Mouse (Mus musculus): ENCODE data around the gene Skida1. TPM values are rescaled to one million over a fixed set of nuclear protein-coding genes. Genes with fewer than 3 reads are reported as not detected.
A peak's percentile ranks its signal among the peaks of the same experiment; 100 is the strongest.

Skida1 gene
- polyA plus RNA-seq, 1 experiment from 2014 or later = 6.0 TPM

DNA sequence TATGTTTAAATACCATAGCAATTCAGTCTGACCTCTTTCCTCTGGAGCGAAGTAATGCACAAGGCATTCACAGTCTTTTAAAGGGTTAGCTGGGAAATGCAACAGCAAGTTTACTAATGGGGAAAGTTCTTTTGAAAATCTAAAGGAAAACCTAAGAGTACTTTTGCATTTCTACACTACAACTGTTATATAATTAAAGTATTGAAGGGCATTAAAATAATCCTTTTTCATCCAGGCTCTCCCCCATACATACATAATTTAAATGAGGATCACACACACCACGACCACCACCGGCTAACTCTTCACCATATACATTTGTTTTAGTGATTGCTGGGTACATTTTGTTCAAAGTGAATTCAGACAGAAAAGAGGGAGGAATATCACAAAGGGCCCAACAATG, 3.7 kb upstream of the Skida1 start:
- Histone ChIP-seq H3K4me2 (no peak overlapping the region), H3K9me3 (replicated peaks; ENCODE audit: control insufficient read depth, low read length) (no peaks in the 10 kb centered on the region), H3K27me3 (ENCODE audit: control insufficient read depth, insufficient read depth, low read length) (no peaks in the 10 kb centered on the region), H3K27ac (ENCODE audit: low read depth, low read length) (no peak overlapping the region), H3K9ac (ENCODE audit: low read depth, low read length) (no peak overlapping the region), H3K4me3 (ENCODE audit: low read depth, low read length) (no peak overlapping the region), H3K4me1 (ENCODE audit: control insufficient read depth, insufficient read depth, low read length) (peaks cover 10% of the 10 kb centered on the region), H3K36me3 (ENCODE audit: control insufficient read depth, insufficient read depth, low read length) (no peaks in the 10 kb centered on the region)
- WGBS (ENCODE audit: insufficient replicate concordance) = 67% methylated on average over 3 of the region's 3 CpGs
- no peak for ATAC-seq (replicated peaks; ENCODE audit: insufficient number of reproducible peaks, low FRiP score, low TSS enrichment)

DNA sequence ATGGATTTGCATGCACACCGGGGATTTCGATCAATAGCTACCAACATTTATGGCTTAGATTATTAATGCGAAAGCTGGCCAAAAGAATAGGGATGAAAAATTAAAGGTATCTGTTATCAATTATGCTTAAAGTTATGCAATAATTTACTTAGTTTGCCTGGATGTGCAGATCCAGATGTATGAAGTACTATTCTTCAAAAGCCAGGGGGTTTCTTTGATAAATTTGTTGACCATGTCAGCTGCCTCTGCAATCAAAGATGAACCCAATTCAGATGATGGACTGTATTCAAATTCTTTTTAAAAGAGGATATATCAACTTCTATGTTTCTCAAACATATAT, 3.0 kb upstream of the Skida1 start:
- 62% methylated on average over 3 of the region's 3 CpGs for WGBS (ENCODE audit: insufficient replicate concordance)
- H3K36me3 ChIP-seq (ENCODE audit: control insufficient read depth, insufficient read depth, low read length) = no peaks in the 10 kb centered on the region
- ATAC-seq (replicated peaks; ENCODE audit: insufficient number of reproducible peaks, low FRiP score, low TSS enrichment) = no peak
- no peak overlapping the region for H3K27ac ChIP-seq (ENCODE audit: low read depth, low read length)
- H3K4me3 ChIP-seq (ENCODE audit: low read depth, low read length) = no peak overlapping the region
- no peaks in the 10 kb centered on the region for H3K9me3 ChIP-seq (replicated peaks; ENCODE audit: control insufficient read depth, low read length)
- no peaks in the 10 kb centered on the region for H3K27me3 ChIP-seq (ENCODE audit: control insufficient read depth, insufficient read depth, low read length)
- H3K4me1 ChIP-seq (ENCODE audit: control insufficient read depth, insufficient read depth, low read length) = peaks cover 10% of the 10 kb centered on the region
- peak overlapping the region; percentile 58; the same call in 1 of the 2 replicates for H3K9ac ChIP-seq (ENCODE audit: low read depth, low read length)
- peak overlapping the region; percentile 95 for H3K4me2 ChIP-seq

DNA sequence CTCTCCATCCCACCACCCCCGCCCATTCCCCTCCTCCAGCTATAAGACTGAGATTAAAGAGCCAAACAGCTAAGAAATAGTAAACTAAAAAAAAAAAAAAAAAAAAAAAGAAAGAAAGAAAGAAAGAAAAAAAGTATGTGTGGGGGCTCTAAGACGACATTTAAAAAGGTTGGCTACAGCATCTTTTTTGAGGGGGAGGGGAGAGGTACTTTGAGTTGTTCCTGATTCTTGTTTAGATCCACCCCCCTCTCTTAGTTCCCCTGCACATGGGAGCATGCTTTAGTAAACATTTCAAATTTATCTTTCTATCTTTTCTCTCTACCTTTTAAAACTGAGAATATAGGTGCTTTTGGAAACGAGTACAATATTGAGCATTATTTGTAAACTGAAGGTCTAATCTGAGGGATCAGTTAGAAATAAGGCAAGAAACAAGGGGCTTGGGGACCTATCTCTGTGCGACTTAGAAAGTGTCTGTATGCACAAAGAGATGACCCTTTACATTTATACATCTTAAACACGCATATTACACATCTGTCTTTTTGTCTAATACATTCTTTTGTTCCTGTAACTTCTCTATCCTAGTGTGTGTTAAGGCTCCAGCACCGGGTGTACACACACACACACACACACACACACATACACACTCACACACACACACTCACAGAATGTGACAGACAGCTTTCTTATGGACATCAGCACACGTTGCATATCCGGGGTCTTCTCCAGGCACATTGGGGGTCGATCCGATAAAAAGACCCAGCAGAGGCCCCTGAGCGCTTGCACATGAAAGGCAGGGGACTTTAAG, 2.4 kb upstream of the Skida1 start:
- ATAC-seq (replicated peaks; ENCODE audit: insufficient number of reproducible peaks, low FRiP score, low TSS enrichment) = no peak
- peak overlapping the region; percentile 35 for H3K4me3 ChIP-seq (ENCODE audit: low read depth, low read length)
- no peaks in the 10 kb centered on the region for H3K36me3 ChIP-seq (ENCODE audit: control insufficient read depth, insufficient read depth, low read length)
- H3K4me2 ChIP-seq = peak overlapping the region; percentile 95
- H3K9me3 ChIP-seq (replicated peaks; ENCODE audit: control insufficient read depth, low read length) = no peaks in the 10 kb centered on the region
- H3K4me1 ChIP-seq (ENCODE audit: control insufficient read depth, insufficient read depth, low read length) = peaks cover 10% of the 10 kb centered on the region
- peak overlapping the region; percentile 77 for H3K9ac ChIP-seq (ENCODE audit: low read depth, low read length)
- 28% methylated on average over 11 of the region's 11 CpGs for WGBS (ENCODE audit: insufficient replicate concordance)
- no peaks in the 10 kb centered on the region for H3K27me3 ChIP-seq (ENCODE audit: control insufficient read depth, insufficient read depth, low read length)
- peak overlapping the region; percentile 100 for H3K27ac ChIP-seq (ENCODE audit: low read depth, low read length)

DNA sequence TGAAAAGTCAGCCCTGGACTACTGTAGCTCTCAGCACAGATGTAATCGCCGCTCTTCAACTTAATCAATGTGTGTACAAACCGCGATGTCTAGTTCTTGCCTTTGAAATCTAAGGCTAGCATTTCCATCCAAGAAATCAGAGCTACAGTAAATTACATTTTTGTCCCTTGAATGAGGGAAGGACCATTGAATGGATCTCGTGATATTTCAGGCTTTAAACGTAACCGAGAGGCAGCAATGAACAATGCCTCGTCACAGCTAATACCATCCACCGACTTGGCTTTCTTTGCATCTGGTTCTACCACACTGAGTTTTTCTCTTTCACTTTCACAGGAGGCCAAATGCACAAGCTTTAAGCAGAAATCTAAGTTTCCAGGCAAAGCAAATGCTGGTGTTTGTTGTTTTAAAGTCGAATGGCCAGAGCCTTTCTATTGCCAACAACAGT, 1.7 kb upstream of the Skida1 start:
- Histone ChIP-seq H3K27me3 (ENCODE audit: control insufficient read depth, insufficient read depth, low read length) (no peaks in the 10 kb centered on the region), H3K9me3 (replicated peaks; ENCODE audit: control insufficient read depth, low read length) (no peaks in the 10 kb centered on the region), H3K4me3 (ENCODE audit: low read depth, low read length) (peak overlapping the region; percentile 35), H3K9ac (ENCODE audit: low read depth, low read length) (peak overlapping the region; percentile 77), H3K4me1 (ENCODE audit: control insufficient read depth, insufficient read depth, low read length) (peaks cover 10% of the 10 kb centered on the region), H3K4me2 (peak overlapping the region; percentile 95), H3K36me3 (ENCODE audit: control insufficient read depth, insufficient read depth, low read length) (no peaks in the 10 kb centered on the region), H3K27ac (ENCODE audit: low read depth, low read length) (peak overlapping the region; percentile 100)
- WGBS (ENCODE audit: insufficient replicate concordance) = 10% methylated on average over 10 of the region's 10 CpGs
- ATAC-seq (replicated peaks; ENCODE audit: insufficient number of reproducible peaks, low FRiP score, low TSS enrichment) = no peak

DNA sequence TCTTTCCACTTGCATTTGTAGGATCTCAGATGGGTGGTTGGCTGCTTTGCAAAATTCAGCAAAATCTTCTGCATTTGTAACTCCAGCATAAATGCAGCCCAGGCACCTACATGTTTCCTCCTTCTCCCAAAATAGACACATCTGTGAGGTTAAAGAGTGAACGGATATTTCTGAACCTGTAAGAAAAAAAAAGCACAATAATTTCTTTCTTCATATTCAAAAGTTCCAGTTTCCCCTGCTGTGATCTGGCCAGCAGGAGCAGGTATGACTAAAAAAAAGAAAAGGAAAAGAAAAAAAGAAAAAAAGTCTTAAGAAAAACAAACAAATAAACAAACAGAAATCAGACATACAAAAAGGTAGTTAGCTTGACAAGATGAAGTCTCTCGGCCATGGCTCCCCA, 1.2 kb upstream of the Skida1 start:
- no peak for ATAC-seq (replicated peaks; ENCODE audit: insufficient number of reproducible peaks, low FRiP score, low TSS enrichment)
- Histone ChIP-seq H3K4me2 (peak overlapping the region; percentile 95), H3K36me3 (ENCODE audit: control insufficient read depth, insufficient read depth, low read length) (no peaks in the 10 kb centered on the region), H3K9ac (ENCODE audit: low read depth, low read length) (peak overlapping the region; percentile 77), H3K27me3 (ENCODE audit: control insufficient read depth, insufficient read depth, low read length) (no peaks in the 10 kb centered on the region), H3K4me1 (ENCODE audit: control insufficient read depth, insufficient read depth, low read length) (peaks cover 10% of the 10 kb centered on the region), H3K9me3 (replicated peaks; ENCODE audit: control insufficient read depth, low read length) (no peaks in the 10 kb centered on the region), H3K27ac (ENCODE audit: low read depth, low read length) (peak overlapping the region; percentile 100), H3K4me3 (ENCODE audit: low read depth, low read length) (peak overlapping the region; percentile 35)
- 8% methylated on average over 2 of the region's 2 CpGs for WGBS (ENCODE audit: insufficient replicate concordance)

DNA sequence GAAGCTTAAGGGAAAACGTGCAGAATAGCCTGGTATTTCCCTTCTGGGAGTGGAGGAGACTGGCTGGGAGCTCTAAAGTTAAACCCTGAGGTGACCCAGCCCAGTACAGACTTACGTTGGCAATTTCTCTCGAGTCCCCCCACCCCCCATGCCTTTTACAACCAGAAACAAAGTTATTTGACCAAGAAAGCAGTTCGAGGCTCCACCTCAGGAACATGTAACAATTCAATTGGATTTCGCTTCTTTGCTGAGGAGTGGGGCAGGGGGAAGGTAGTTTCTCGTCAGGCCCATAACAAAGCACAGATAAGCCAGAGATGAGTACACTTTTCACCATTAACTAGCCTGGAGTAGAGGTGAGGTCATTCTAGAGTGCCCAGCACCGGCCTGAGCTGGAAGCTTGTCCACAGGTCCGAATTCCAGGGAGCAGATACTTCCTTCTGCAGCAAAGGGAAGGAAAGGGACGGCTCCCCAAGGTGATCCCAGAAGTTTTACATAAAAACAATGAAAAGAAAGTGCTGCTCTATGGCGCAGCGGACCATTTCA, 499 bp upstream of the Skida1 start:
- no peak for ATAC-seq (replicated peaks; ENCODE audit: insufficient number of reproducible peaks, low FRiP score, low TSS enrichment)
- Histone ChIP-seq H3K4me3 (ENCODE audit: low read depth, low read length) (peak overlapping the region; percentile 92), H3K9me3 (replicated peaks; ENCODE audit: control insufficient read depth, low read length) (no peaks in the 10 kb centered on the region), H3K4me1 (ENCODE audit: control insufficient read depth, insufficient read depth, low read length) (peaks cover 10% of the 10 kb centered on the region), H3K36me3 (ENCODE audit: control insufficient read depth, insufficient read depth, low read length) (no peaks in the 10 kb centered on the region), H3K27me3 (ENCODE audit: control insufficient read depth, insufficient read depth, low read length) (no peaks in the 10 kb centered on the region), H3K9ac (ENCODE audit: low read depth, low read length) (peak overlapping the region; percentile 71), H3K27ac (ENCODE audit: low read depth, low read length) (peak overlapping the region; percentile 100), H3K4me2 (peak overlapping the region; percentile 95)
- 4% methylated on average over 11 of the region's 11 CpGs for WGBS (ENCODE audit: insufficient replicate concordance)

DNA sequence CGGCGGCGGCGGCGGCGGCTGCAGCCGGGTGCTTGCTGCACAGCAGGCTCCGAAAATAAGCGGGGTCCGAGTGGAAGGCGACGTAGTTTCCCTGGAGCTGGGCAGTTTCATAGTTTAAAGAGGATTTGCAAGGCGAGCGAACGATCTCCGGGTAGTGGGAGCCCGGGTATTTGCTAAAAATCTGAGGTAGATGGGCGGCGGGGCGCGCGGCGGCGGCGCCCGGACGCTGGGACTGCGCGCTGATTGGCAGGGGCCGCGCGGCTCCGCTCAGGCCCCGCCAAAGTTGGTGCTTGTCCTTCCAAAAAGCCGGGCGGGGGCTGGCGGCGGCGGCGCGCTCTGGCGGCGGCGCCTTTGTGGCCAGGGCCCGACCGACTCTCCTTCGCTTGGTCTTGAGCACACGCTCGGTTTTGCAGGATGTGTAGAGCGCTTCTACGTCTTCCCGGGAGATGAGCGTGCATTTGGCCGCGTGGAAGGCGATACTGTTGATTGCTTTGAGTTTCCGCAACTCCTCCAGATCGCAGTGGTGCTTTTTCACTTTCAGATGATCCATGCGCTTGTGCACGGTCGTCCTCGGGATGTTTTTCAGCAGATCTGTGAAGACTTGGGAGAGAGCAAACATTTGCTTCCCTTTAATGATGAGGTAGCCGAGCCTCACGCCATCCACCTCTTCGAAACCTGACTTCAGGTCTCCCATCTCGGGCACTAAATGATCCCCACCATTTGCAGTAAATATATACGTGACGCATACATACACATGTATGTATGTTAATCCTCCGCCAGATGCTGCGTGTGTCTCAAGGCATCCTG, 1.0 kb downstream of the Skida1 start:
- H3K27me3 ChIP-seq (ENCODE audit: control insufficient read depth, insufficient read depth, low read length) = no peaks in the 10 kb centered on the region
- peaks cover 10% of the 10 kb centered on the region for H3K4me1 ChIP-seq (ENCODE audit: control insufficient read depth, insufficient read depth, low read length)
- peak overlapping the region; percentile 100 for H3K9ac ChIP-seq (ENCODE audit: low read depth, low read length)
- H3K4me2 ChIP-seq = peak overlapping the region; percentile 95
- peak overlapping the region; percentile 100 for H3K27ac ChIP-seq (ENCODE audit: low read depth, low read length)
- ATAC-seq (replicated peaks; ENCODE audit: insufficient number of reproducible peaks, low FRiP score, low TSS enrichment) = peak; percentile 78; the same call in 1 of the 2 replicates
- no peaks in the 10 kb centered on the region for H3K36me3 ChIP-seq (ENCODE audit: control insufficient read depth, insufficient read depth, low read length)
- WGBS (ENCODE audit: insufficient replicate concordance) = under 1% methylated on average over 70 of the region's 70 CpGs
- H3K4me3 ChIP-seq (ENCODE audit: low read depth, low read length) = peak overlapping the region; percentile 92
- no peaks in the 10 kb centered on the region for H3K9me3 ChIP-seq (replicated peaks; ENCODE audit: control insufficient read depth, low read length)

DNA sequence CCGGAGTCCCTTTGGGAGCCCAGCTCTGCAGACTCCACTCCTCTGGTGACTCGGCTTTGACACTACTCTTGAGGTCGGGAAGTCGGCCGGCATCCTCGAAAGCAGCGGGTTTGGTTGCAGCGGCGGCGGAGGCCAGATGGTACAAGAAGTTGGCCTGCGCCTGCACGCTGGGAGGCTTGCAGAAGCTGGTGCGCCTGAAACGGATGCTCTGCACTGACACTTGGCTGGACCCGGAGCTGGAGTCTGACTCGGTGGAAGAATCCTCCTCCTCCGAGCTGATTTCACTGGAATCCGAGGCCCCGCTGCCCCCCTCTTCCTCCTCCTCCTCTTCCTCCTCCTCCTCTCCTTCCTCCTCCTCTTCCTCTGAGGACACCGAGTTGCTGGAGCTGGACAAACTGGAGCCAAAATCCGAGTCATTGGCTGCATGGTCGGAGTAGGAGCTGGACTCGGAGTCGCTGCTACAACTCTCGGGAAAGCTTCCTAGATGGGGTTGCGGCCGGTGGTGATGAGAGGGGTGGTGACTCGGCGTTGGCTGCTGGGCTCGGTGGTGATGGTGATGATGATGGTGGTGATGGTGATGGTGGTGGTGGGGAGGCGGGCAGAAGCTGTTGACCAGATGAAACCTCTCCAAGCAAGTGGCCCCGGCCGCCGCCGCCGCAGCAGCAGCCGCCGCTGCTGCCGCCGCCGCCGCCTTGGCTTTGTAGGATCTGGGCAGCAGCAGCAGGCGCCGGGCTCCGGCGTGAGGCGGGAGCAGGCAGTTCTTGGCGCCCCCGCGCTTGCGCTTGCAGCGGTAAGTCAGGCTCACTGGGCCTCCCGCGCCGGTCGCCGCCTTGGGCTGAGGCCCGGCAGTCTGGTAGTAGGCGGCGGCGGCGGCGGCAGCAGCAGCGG, 1.8 kb downstream of the Skida1 start:
- peak overlapping the region; percentile 95 for H3K4me2 ChIP-seq
- peak overlapping the region; percentile 100 for H3K27ac ChIP-seq (ENCODE audit: low read depth, low read length)
- peak overlapping the region; percentile 100 for H3K9ac ChIP-seq (ENCODE audit: low read depth, low read length)
- ATAC-seq (replicated peaks; ENCODE audit: insufficient number of reproducible peaks, low FRiP score, low TSS enrichment) = peak; percentile 44
- H3K9me3 ChIP-seq (replicated peaks; ENCODE audit: control insufficient read depth, low read length) = no peaks in the 10 kb centered on the region
- WGBS (ENCODE audit: insufficient replicate concordance) = under 1% methylated on average over 54 of the region's 64 CpGs
- no peaks in the 10 kb centered on the region for H3K36me3 ChIP-seq (ENCODE audit: control insufficient read depth, insufficient read depth, low read length)
- peaks cover 18% of the 10 kb centered on the region for H3K4me1 ChIP-seq (ENCODE audit: control insufficient read depth, insufficient read depth, low read length)
- H3K27me3 ChIP-seq (ENCODE audit: control insufficient read depth, insufficient read depth, low read length) = no peaks in the 10 kb centered on the region
- H3K4me3 ChIP-seq (ENCODE audit: low read depth, low read length) = peak overlapping the region; percentile 92
